Mouse (Mus musculus): ENCODE measurements around the gene Htr2b.

DNA sequence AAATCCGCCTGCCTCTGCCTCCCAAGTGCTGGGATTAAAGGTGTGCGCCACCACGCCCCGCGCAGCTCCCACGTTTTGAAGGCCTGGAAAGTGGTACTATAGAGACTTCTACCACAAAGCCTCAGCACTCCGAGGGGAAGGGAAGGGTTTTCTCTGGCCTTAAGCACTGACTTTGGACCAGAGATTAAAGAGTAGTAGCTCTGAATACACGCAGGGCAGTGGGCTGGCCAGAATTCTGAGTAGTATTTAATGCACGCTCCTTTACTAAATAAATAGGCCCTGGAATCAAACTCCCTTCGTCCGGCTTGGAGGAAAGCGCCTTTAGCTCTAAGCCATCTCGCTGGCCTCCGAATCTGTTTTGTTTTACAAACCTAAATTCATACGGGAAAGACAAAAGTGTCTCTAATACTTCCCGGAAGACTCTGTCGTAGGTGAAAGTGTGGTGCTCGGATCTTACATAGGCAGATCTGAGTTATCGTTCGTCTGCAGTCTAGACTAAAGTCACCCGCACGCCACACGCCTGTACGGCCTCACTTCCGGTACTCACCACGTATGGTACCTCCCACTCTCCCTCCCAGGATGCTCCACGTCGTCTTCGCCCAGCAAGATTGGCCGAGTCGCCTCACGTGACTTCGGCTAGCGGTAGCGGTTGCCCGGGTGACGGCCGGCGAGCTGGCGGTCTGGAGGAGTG, 42.5 kb upstream of the Htr2b start, which contains the start of gene Armc9:
- TF ChIP-seq CTCF (conservative IDR thresholded peaks at IDR 0.05; ENCODE audit: low read length) (no peak), NANOG (IDR thresholded peaks at IDR 0.05; ENCODE audit: borderline replicate concordance, low read length) (no peak)
